Comparison of ENCODE assay signal across 18 mouse cellular contexts in genomic region chr11:110130760-110131159, GRCm38 (mm10). TPM values are rescaled to one million over a fixed set of nuclear protein-coding genes. Genes with fewer than 3 reads are reported as not detected.
DNase-seq lines count a peak whose midpoint lies in the region; ATAC-seq and TF ChIP-seq lines count a peak whose summit lies in the region.
"Had no signal": no experiment of that assay in that cellular context is flagged by ENCODE, and none has a peak within 500 bp of the region (broad histone marks: within the 10 kb centered on the region; RNA-seq: fewer than 3 reads in every experiment).

No protein-coding gene starts in this region.

- H3K4me2 ChIP-seq in heart, embryonic 11.5 days: no peak overlapping the region
- H3K4me2 ChIP-seq in lung, embryonic 16.5 days (ENCODE audit: low read depth, low read length): no peak overlapping the region
- H3K4me2 ChIP-seq in stomach, postnatal 0 days (replicated peaks; ENCODE audit: low read depth): no peak overlapping the region
- H3K4me2 ChIP-seq: heart, embryonic 13.5 days; hindbrain, embryonic 15.5 days; liver, embryonic 15.5 days; neural tube, embryonic 13.5 days; stomach, embryonic 15.5 days had no signal

- H3K9me3 ChIP-seq in heart, embryonic 11.5 days (replicated peaks; ENCODE audit: control insufficient read depth, low read length): no peaks in the 10 kb centered on the region
- no peaks in the 10 kb centered on the region for H3K9me3 ChIP-seq in lung, embryonic 16.5 days (ENCODE audit: control insufficient read depth, low read length)
- H3K9me3 ChIP-seq in stomach, postnatal 0 days (ENCODE audit: control insufficient read depth, low read length): no peaks in the 10 kb centered on the region
- H3K9me3 ChIP-seq: embryonic facial prominence, embryonic 10.5 days; heart, embryonic 13.5 days; hindbrain, embryonic 15.5 days; liver, embryonic 15.5 days; neural tube, embryonic 13.5 days; stomach, embryonic 15.5 days had no signal

- H3K27ac ChIP-seq in heart, embryonic 11.5 days (ENCODE audit: low read depth, low read length): no peak overlapping the region
- no peak overlapping the region for H3K27ac ChIP-seq in lung, embryonic 16.5 days (ENCODE audit: low read length)
- H3K27ac ChIP-seq in stomach, postnatal 0 days (replicated peaks): no peak overlapping the region
- H3K27ac ChIP-seq: embryonic facial prominence, embryonic 10.5 days; hindbrain, embryonic 15.5 days; liver, embryonic 15.5 days; neural tube, embryonic 13.5 days; stomach, embryonic 15.5 days had no signal

- no peak overlapping the region for H3K4me3 ChIP-seq in heart, embryonic 11.5 days (ENCODE audit: low read depth, low read length)
- no peak overlapping the region for H3K4me3 ChIP-seq in lung, embryonic 16.5 days (ENCODE audit: low read length)
- H3K4me3 ChIP-seq in stomach, postnatal 0 days (ENCODE audit: low read depth, low read length): no peak overlapping the region
- H3K4me3 ChIP-seq: embryonic facial prominence, embryonic 10.5 days; heart, embryonic 13.5 days; hindbrain, embryonic 15.5 days; liver, embryonic 15.5 days; neural tube, embryonic 13.5 days; stomach, embryonic 15.5 days had no signal

- H3K27me3 ChIP-seq in heart, embryonic 11.5 days (ENCODE audit: control insufficient read depth, insufficient read depth, low read length): no peaks in the 10 kb centered on the region
- H3K27me3 ChIP-seq in lung, embryonic 16.5 days (ENCODE audit: control insufficient read depth, insufficient read depth, low read depth, low read length): no peaks in the 10 kb centered on the region
- H3K27me3 ChIP-seq in stomach, postnatal 0 days (ENCODE audit: control insufficient read depth, insufficient read depth, low read length): no peaks in the 10 kb centered on the region
- H3K27me3 ChIP-seq: heart, embryonic 13.5 days; hindbrain, embryonic 15.5 days; liver, embryonic 15.5 days; neural tube, embryonic 13.5 days; stomach, embryonic 15.5 days had no signal

- WGBS in heart, embryonic 11.5 days (ENCODE audit: insufficient replicate concordance): 68% methylated on average over 5 of the region's 5 CpGs
- WGBS in lung, embryonic 16.5 days: 64% methylated on average over 5 of the region's 5 CpGs
- 68% methylated on average over 5 of the region's 5 CpGs for WGBS in stomach, postnatal 0 days

- no peak for TF ChIP-seq EP300 in stomach, postnatal 0 days (optimal IDR thresholded peaks at IDR 0.05)

- H3K4me1 ChIP-seq in heart, embryonic 11.5 days (ENCODE audit: control insufficient read depth, insufficient read depth, low read length): no peaks in the 10 kb centered on the region
- no peaks in the 10 kb centered on the region for H3K4me1 ChIP-seq in lung, embryonic 16.5 days (replicated peaks; ENCODE audit: control insufficient read depth, insufficient read depth, low read length)
- no peaks in the 10 kb centered on the region for H3K4me1 ChIP-seq in stomach, postnatal 0 days (replicated peaks; ENCODE audit: control insufficient read depth, insufficient read depth)
- H3K4me1 ChIP-seq: embryonic facial prominence, embryonic 10.5 days; hindbrain, embryonic 15.5 days; liver, embryonic 15.5 days; neural tube, embryonic 13.5 days; stomach, embryonic 15.5 days had no signal

- no peak for TF ChIP-seq CTCF in stomach, postnatal 0 days (IDR thresholded peaks at IDR 0.05; ENCODE audit: low read depth)

- no peak for ATAC-seq in heart, embryonic 11.5 days (replicated peaks; ENCODE audit: insufficient number of reproducible peaks, low FRiP score, low TSS enrichment)
- ATAC-seq in lung, embryonic 16.5 days (ENCODE audit: low read depth): peak; percentile 38; the same call in 1 of the 2 replicates
- peak; percentile 54; the same call in 1 of the 2 replicates for ATAC-seq in stomach, postnatal 0 days (ENCODE audit: low FRiP score, low TSS enrichment)
- no peak for ATAC-seq in CD4-positive, CD25-positive, alpha-beta regulatory T cell, adult 4 months

- no peaks in the 10 kb centered on the region for H3K36me3 ChIP-seq in heart, embryonic 11.5 days (ENCODE audit: control insufficient read depth, insufficient read depth, low read length)
- no peaks in the 10 kb centered on the region for H3K36me3 ChIP-seq in lung, embryonic 16.5 days (ENCODE audit: control insufficient read depth, insufficient read depth, low read length)
- H3K36me3 ChIP-seq in stomach, postnatal 0 days (ENCODE audit: control insufficient read depth, insufficient read depth, low read length): no peaks in the 10 kb centered on the region
- H3K36me3 ChIP-seq: embryonic facial prominence, embryonic 10.5 days; heart, embryonic 13.5 days; hindbrain, embryonic 15.5 days; liver, embryonic 15.5 days; neural tube, embryonic 13.5 days; stomach, embryonic 15.5 days had no signal

- DNase-seq in heart, adult 11 months: peak; percentile 90
- no peak for DNase-seq in lung, postnatal 10 days
- peak; percentile 4 for DNase-seq in gonadal fat pad, adult 2 months (ENCODE audit: low read depth)
- DNase-seq in stomach, postnatal 0 days (ENCODE audit: low spot score): no peak
- DNase-seq: cerebellum, postnatal 14 days; kidney, adult 18-20 months; kidney, postnatal 36 days; retina, postnatal 1 day; thymus, postnatal 25 days had no signal

- H3K9ac ChIP-seq in heart, embryonic 11.5 days (ENCODE audit: low read depth, low read length): no peak overlapping the region
- no peak overlapping the region for H3K9ac ChIP-seq in lung, embryonic 16.5 days (ENCODE audit: low read length)
- H3K9ac ChIP-seq in stomach, postnatal 0 days (ENCODE audit: low read length): no peak overlapping the region
- H3K9ac ChIP-seq: heart, embryonic 13.5 days; hindbrain, embryonic 15.5 days; liver, embryonic 15.5 days; neural tube, embryonic 13.5 days; stomach, embryonic 15.5 days had no signal

RNA-seq across cellular contexts. Expression of gene Abca8a, which starts 35.0 kb away (rescaled TPM):
- not detected in 2 replicates for polyA plus RNA-seq in heart, embryonic 11.5 days (2014; fragmentation: Nextera tagmentation; extraction: Ambion mirVana)
- 8.0 and 8.7 TPM in 2 replicates for polyA plus RNA-seq in lung, embryonic 16.5 days (2015; fragmentation: Nextera tagmentation; extraction: Ambion mirVana)
- 15.3 and 17.2 TPM in 2 replicates for polyA plus RNA-seq in gonadal fat pad, adult 2 months (2012; rRNA removed)
- polyA plus RNA-seq in stomach, postnatal 0 days (2015; fragmentation: Nextera tagmentation; extraction: Ambion mirVana): 3.4 and 4.2 TPM in 2 replicates
- polyA plus RNA-seq in CD4-positive, CD25-positive, alpha-beta regulatory T cell, adult 4 months (2017; shearing (Covaris generic)): not detected
- polyA plus RNA-seq: embryonic facial prominence, embryonic 10.5 days had no signal

RNA-seq across cellular contexts. Expression of gene Abca9, which starts 37.2 kb away (rescaled TPM):
- 1.0 and 1.2 TPM in 2 replicates for polyA plus RNA-seq in heart, embryonic 11.5 days (2014; fragmentation: Nextera tagmentation; extraction: Ambion mirVana)
- polyA plus RNA-seq in lung, embryonic 16.5 days (2015; fragmentation: Nextera tagmentation; extraction: Ambion mirVana): 6.1 and 6.4 TPM in 2 replicates
- 3.3 TPM in 2 replicates for polyA plus RNA-seq in gonadal fat pad, adult 2 months (2012; rRNA removed)
- 1.0 TPM in 2 replicates for polyA plus RNA-seq in stomach, postnatal 0 days (2015; fragmentation: Nextera tagmentation; extraction: Ambion mirVana)
- polyA plus RNA-seq in CD4-positive, CD25-positive, alpha-beta regulatory T cell, adult 4 months (2017; shearing (Covaris generic)): not detected

Comparison
In these comparisons a context has a peak if more than half of its experiments do, and no peak if none do; other contexts are left out.
1. DNase-seq: peak in heart, adult 11 months (single experiment) and gonadal fat pad, adult 2 months (single experiment); none in lung, postnatal 10 days (single experiment) and stomach, postnatal 0 days (single experiment).
2. ATAC-seq: peak in lung, embryonic 16.5 days (single experiment) and stomach, postnatal 0 days (single experiment); none in heart, embryonic 11.5 days (single experiment) and CD4-positive, CD25-positive, alpha-beta regulatory T cell, adult 4 months (single experiment).